Mouse (Mus musculus): ENCODE results near the gene Fat1.
A peak's percentile ranks its signal among the peaks of the same experiment; 100 is the strongest.

Fat1 gene

GRCm38 (mm10) chr8:44961492-44961891 is 26.2 kb downstream of the Fat1 start:
- DNase-seq (ENCODE audit: low read depth, low spot score), result no peak

GRCm38 (mm10) chr8:44962572-44963231 is 27.5 kb downstream of the Fat1 start:
- DNase-seq (ENCODE audit: low read depth, low spot score), result no peak

GRCm38 (mm10) chr8:44967521-44968039 is 32.3 kb downstream of the Fat1 start:
- DNase-seq (ENCODE audit: low read depth, low spot score), result no peak

- DNase-seq (ENCODE audit: low read depth, low spot score), result no peak
Measured at GRCm38 (mm10) chr8:44970093-44970492, 34.8 kb downstream of the Fat1 start.

- no peak for DNase-seq (ENCODE audit: low read depth, low spot score)
Measured at GRCm38 (mm10) chr8:44971346-44971745, 36.1 kb downstream of the Fat1 start.

GRCm38 (mm10) chr8:44971964-44972363 is 36.7 kb downstream of the Fat1 start:
- no peak for DNase-seq (ENCODE audit: low read depth, low spot score)

GRCm38 (mm10) chr8:44975113-44975512 is 39.9 kb downstream of the Fat1 start:
- no peak for DNase-seq (ENCODE audit: low read depth, low spot score)

- no peak for DNase-seq (ENCODE audit: low read depth, low spot score)
Measured at GRCm38 (mm10) chr8:44975654-44976053, 40.4 kb downstream of the Fat1 start.

- DNase-seq (ENCODE audit: low read depth, low spot score), result no peak
Measured at GRCm38 (mm10) chr8:44978622-44979021, 43.4 kb downstream of the Fat1 start.

GRCm38 (mm10) chr8:44979245-44979644 is 44.0 kb downstream of the Fat1 start:
- no peak for DNase-seq (ENCODE audit: low read depth, low spot score)

- no peak for DNase-seq (ENCODE audit: low read depth, low spot score)
Measured at GRCm38 (mm10) chr8:44980030-44980429, 44.8 kb downstream of the Fat1 start.

GRCm38 (mm10) chr8:44985326-44986288 is 50.4 kb downstream of the Fat1 start:
- DNase-seq (ENCODE audit: low read depth, low spot score), result peak; percentile 55

GRCm38 (mm10) chr8:44991700-44992487 is 56.6 kb downstream of the Fat1 start:
- no peak for DNase-seq (ENCODE audit: low read depth, low spot score)

GRCm38 (mm10) chr8:44992664-44993063 is 57.4 kb downstream of the Fat1 start:
- DNase-seq (ENCODE audit: low read depth, low spot score), result no peak

GRCm38 (mm10) chr8:44993376-44993775 is 58.1 kb downstream of the Fat1 start:
- no peak for DNase-seq (ENCODE audit: low read depth, low spot score)

GRCm38 (mm10) chr8:44996493-44996892 is 61.2 kb downstream of the Fat1 start:
- no peak for DNase-seq (ENCODE audit: low read depth, low spot score)

- no peak for DNase-seq (ENCODE audit: low read depth, low spot score)
Measured at GRCm38 (mm10) chr8:44997321-44997720, 62.1 kb downstream of the Fat1 start.

GRCm38 (mm10) chr8:44997829-44998228 is 62.6 kb downstream of the Fat1 start:
- DNase-seq (ENCODE audit: low read depth, low spot score), result no peak

- no peak for DNase-seq (ENCODE audit: low read depth, low spot score)
Measured at GRCm38 (mm10) chr8:44998275-44998674, 63.0 kb downstream of the Fat1 start.

GRCm38 (mm10) chr8:44998681-44999277 is 63.5 kb downstream of the Fat1 start:
- DNase-seq (ENCODE audit: low read depth, low spot score), result no peak

- DNase-seq (ENCODE audit: low read depth, low spot score), result peak; percentile 68
Measured at GRCm38 (mm10) chr8:45001577-45002197, 66.4 kb downstream of the Fat1 start.
